18 mouse cellular contexts compared by ENCODE assay signal in genomic region chr10:11151644-11152043, GRCm38 (mm10).
"Had no signal": no experiment of that assay in that cellular context is flagged by ENCODE, and none has a peak within 500 bp of the region (broad histone marks: within the 10 kb centered on the region; RNA-seq: fewer than 3 reads in every experiment).

No protein-coding gene starts in this region.

- H3K4me3 ChIP-seq: limb, embryonic 10.5 days; limb, embryonic 13.5 days; neural tube, embryonic 13.5 days had no signal

- ATAC-seq: inflammation-experienced regulatory T-cells, adult 6 months; intestine, embryonic 16.5 days; lung, postnatal 0 days had no signal

- H3K27me3 ChIP-seq: limb, embryonic 13.5 days; neural tube, embryonic 13.5 days had no signal

- H3K4me2 ChIP-seq: limb, embryonic 13.5 days; lung, embryonic 14.5 days; midbrain, embryonic 11.5 days had no signal

- DNase-seq: kidney, adult 18-20 months; kidney, adult 9 months; layer of hippocampus, adult 9-11 months; lung, embryonic 14.5 days; midbrain, embryonic 14.5 days; thymus, adult 2 months; thymus, postnatal 14 days; thymus, postnatal 4 days had no signal

- H3K27ac ChIP-seq: layer of hippocampus, adult 2 months; limb, embryonic 10.5 days; limb, embryonic 13.5 days; macrophage; neural tube, embryonic 13.5 days; stomach, postnatal 0 days had no signal

- H3K9ac ChIP-seq: limb, embryonic 13.5 days; lung, embryonic 14.5 days; neural tube, embryonic 13.5 days had no signal

- H3K9me3 ChIP-seq: limb, embryonic 10.5 days; limb, embryonic 13.5 days; neural tube, embryonic 13.5 days had no signal
